Mouse (Mus musculus): ENCODE data around the gene Tmem269.

Tmem269 gene

GRCm38 (mm10) chr4:119218169-119218568, at the start of gene Tmem269:
Gene Tmem269, minus strand, starts transcription at chr4:119218217.
- 32% methylated on average over 11 of the region's 11 CpGs for WGBS

GRCm38 (mm10) chr4:119266606-119267005, 48.6 kb upstream of the Tmem269 start:
- WGBS: 75% methylated on average over 13 of the region's 13 CpGs

- WGBS: 68% methylated on average over 3 of the region's 3 CpGs
These were observed 45.4 kb upstream of the Tmem269 start for GRCm38 (mm10) chr4:119263459-119263858.

GRCm38 (mm10) chr4:119262483-119262882, 44.5 kb upstream of the Tmem269 start:
- WGBS: 89% methylated on average over 5 of the region's 5 CpGs

- 73% methylated on average over 7 of the region's 7 CpGs for WGBS
These were observed 43.2 kb upstream of the Tmem269 start for GRCm38 (mm10) chr4:119261087-119261713.

GRCm38 (mm10) chr4:119259344-119260254, 41.6 kb upstream of the Tmem269 start:
- WGBS: 91% methylated on average over 15 of the region's 15 CpGs

- 87% methylated on average over 6 of the region's 6 CpGs for WGBS
These were observed 39.1 kb upstream of the Tmem269 start for GRCm38 (mm10) chr4:119257083-119257482.

- 76% methylated on average over 12 of the region's 12 CpGs for WGBS
These were observed 37.3 kb upstream of the Tmem269 start, which contains the start of gene Cldn19 for GRCm38 (mm10) chr4:119255351-119255750. Gene Cldn19, plus strand, starts transcription at chr4:119255414.

- WGBS: 32% methylated on average over 9 of the region's 9 CpGs
These were observed 36.1 kb upstream of the Tmem269 start for GRCm38 (mm10) chr4:119254012-119254618.

- 82% methylated on average over 7 of the region's 7 CpGs for WGBS
These were observed 34.2 kb upstream of the Tmem269 start for GRCm38 (mm10) chr4:119252025-119252808.

- WGBS: 82% methylated on average over 11 of the region's 11 CpGs
These were observed 30.5 kb upstream of the Tmem269 start for GRCm38 (mm10) chr4:119248407-119248965.

GRCm38 (mm10) chr4:119247462-119248235, 29.6 kb upstream of the Tmem269 start:
- WGBS: 43% methylated on average over 13 of the region's 13 CpGs

GRCm38 (mm10) chr4:119246688-119247225, 28.7 kb upstream of the Tmem269 start:
- WGBS: 75% methylated on average over 14 of the region's 14 CpGs

- 69% methylated on average over 9 of the region's 9 CpGs for WGBS
These were observed 27.9 kb upstream of the Tmem269 start for GRCm38 (mm10) chr4:119245961-119246360.

- WGBS: 33% methylated on average over 7 of the region's 7 CpGs
These were observed 27.5 kb upstream of the Tmem269 start for GRCm38 (mm10) chr4:119245556-119245955.

GRCm38 (mm10) chr4:119244468-119245240, 26.6 kb upstream of the Tmem269 start:
- WGBS: 62% methylated on average over 22 of the region's 22 CpGs

- 96% methylated on average over 12 of the region's 12 CpGs for WGBS
These were observed 24.6 kb upstream of the Tmem269 start for GRCm38 (mm10) chr4:119242571-119242970.

- 56% methylated on average over 14 of the region's 14 CpGs for WGBS
These were observed 23.6 kb upstream of the Tmem269 start for GRCm38 (mm10) chr4:119241664-119242063.

- 38% methylated on average over 12 of the region's 12 CpGs for WGBS
These were observed 21.2 kb upstream of the Tmem269 start for GRCm38 (mm10) chr4:119239181-119239682.
